Mouse (Mus musculus) hindbrain, postnatal 0 days (tissue): ENCODE data around the gene Mt4. TPM values are rescaled to one million over a fixed set of nuclear protein-coding genes. Genes with fewer than 3 reads are reported as not detected.
A peak's percentile ranks its signal among the peaks of the same experiment; 100 is the strongest.

ENCODE experiments used
- ATAC-seq: fragments of 200-750 bp; cut with Nextera tagmentation; 2 replicates; pipeline ENCODE4 v1.8.0; 2017; ENCODE audit warnings: mild to moderate bottlenecking, moderate TSS enrichment, moderate library complexity
- DNase-seq: peaks from one replicate; pipeline ENCODE4 v3.0.0-alpha.2; 2015; ENCODE audit warnings: low spot score
- H3K27ac ChIP-seq: fragments of 300-500 bp; sonication (generic); 2 replicates; pipeline ENCODE4 v1.5.1; 2014; ENCODE audit warnings: mild to moderate bottlenecking
- H3K27me3 ChIP-seq: fragments of 300-500 bp; sonication (generic); 2 replicates; pipeline ENCODE4 v1.6.1; 2014; ENCODE audit warnings: low read length, mixed read lengths; ENCODE audit not compliant: insufficient read depth
- H3K36me3 ChIP-seq: fragments of 300-500 bp; sonication (generic); 2 replicates; pipeline ENCODE4 v1.6.1; 2014; ENCODE audit warnings: low read length, mixed read lengths; ENCODE audit not compliant: insufficient read depth
- H3K4me1 ChIP-seq: fragments of 300-500 bp; sonication (generic); 2 replicates; pipeline ENCODE4 v1.6.1; 2014; ENCODE audit warnings: antibody characterized with exemption, low read length, mixed read lengths; ENCODE audit not compliant: insufficient read depth
- H3K4me2 ChIP-seq: fragments of 300-500 bp; sonication (generic); 2 replicates; pipeline ENCODE4 v1.6.1; 2014; ENCODE audit warnings: low read depth, mild to moderate bottlenecking, low read length, moderate library complexity, mixed read lengths
- H3K4me3 ChIP-seq: fragments of 300-500 bp; sonication (generic); 2 replicates; pipeline ENCODE4 v1.5.1; 2014; ENCODE audit warnings: low read length
- H3K9ac ChIP-seq: fragments of 300-500 bp; sonication (generic); replicated peaks from 2 replicates; pipeline ENCODE4 v1.6.1; 2014; ENCODE audit warnings: mild to moderate bottlenecking, low read length, moderate library complexity, mixed read lengths
- H3K9me3 ChIP-seq: fragments of 300-500 bp; sonication (generic); 2 replicates; pipeline ENCODE4 v1.6.1; 2016; ENCODE audit warnings: low read length, mixed read lengths
- CTCF ChIP-seq: IDR thresholded peaks from 2 replicates; pipeline ENCODE4 v1.5.1; 2016; ENCODE audit warnings: antibody characterized with exemption, control low read depth, low read depth
- WGBS: fragments of 180-500 bp; shearing (Covaris S2); extraction: QIAGEN DNeasy Blood & Tissue Kit; methylation state at CpG from one replicate; pipeline ENCODE4 v1.1.7; 2014; 5-methylcytosine and 5-hydroxymethylcytosine counted together
- polyA plus RNA-seq: library from polyadenylated mRNA; unstranded; fragments of >200 nt; fragmentation: Nextera tagmentation; extraction: Ambion mirVana; gene quantifications from 2 replicates; pipeline ENCODE4 v1.2.1, GENCODE M21; 2015
- total RNA-seq: library from RNA; depleted of rRNA; stranded (reverse); fragments of >200 nt; gene quantifications from 2 replicates; pipeline ENCODE4 v1.2.3, GENCODE M21; 2014

Mt4 gene
- total and polyA plus RNA-seq, 2 experiments from 2014 or later, result not detected

- Histone ChIP-seq H3K9me3 (no peaks in the 10 kb centered on the region), H3K4me1 (no peaks in the 10 kb centered on the region; the same call in 1 of the 2 replicates), H3K36me3 (no peaks in the 10 kb centered on the region), H3K27me3 (peaks cover 22% of the 10 kb centered on the region), H3K4me2 (no peak overlapping the region), H3K4me3 (no peak overlapping the region), H3K9ac (no peak overlapping the region), H3K27ac (no peak overlapping the region)
- no peak for ATAC-seq
- TF ChIP-seq CTCF, result no peak
- DNase-seq, result no peak
- WGBS, result 89% methylated on average over 5 of the region's 5 CpGs
These were observed 32.5 kb downstream of the Mt4 start for GRCm38 (mm10) chr8:94169547-94169946.

- H3K27me3 ChIP-seq, result peaks cover 27% of the 10 kb centered on the region
- no peak for ATAC-seq
- no peak for DNase-seq
- H3K9ac ChIP-seq, result no peak overlapping the region
- H3K4me3 ChIP-seq, result no peak overlapping the region
- H3K27ac ChIP-seq, result peak overlapping the region; percentile 62; the same call in 1 of the 2 replicates
- WGBS, result 32% methylated on average over 10 of the region's 10 CpGs
- TF ChIP-seq CTCF, result no peak
- H3K9me3 ChIP-seq, result no peaks in the 10 kb centered on the region
- no peaks in the 10 kb centered on the region; the same call in 1 of the 2 replicates for H3K4me1 ChIP-seq
- H3K36me3 ChIP-seq, result no peaks in the 10 kb centered on the region
- H3K4me2 ChIP-seq, result peak overlapping the region; percentile 89; the same call in 1 of the 2 replicates
These were observed 34.3 kb downstream of the Mt4 start for GRCm38 (mm10) chr8:94171321-94171755.

GRCm38 (mm10) chr8:94172075-94172808 lies 35.2 kb downstream of the Mt4 start, which contains the start of gene Mt2:
Gene Mt2, plus strand, starts transcription at chr8:94172664.
- ATAC-seq (peak; percentile 94), DNase-seq (peak; percentile 87)
- H3K36me3 ChIP-seq, result no peaks in the 10 kb centered on the region
- WGBS, result under 1% methylated on average over 55 of the region's 56 CpGs
- no peaks in the 10 kb centered on the region for H3K9me3 ChIP-seq
- H3K27me3 ChIP-seq, result peaks cover 27% of the 10 kb centered on the region
- no peaks in the 10 kb centered on the region; the same call in 1 of the 2 replicates for H3K4me1 ChIP-seq
- TF ChIP-seq CTCF, result no peak
- peak within 1 kb of the TSS; percentile 62 for H3K27ac ChIP-seq
- H3K4me2 ChIP-seq, result peak within 1 kb of the TSS; percentile 89
- peak within 1 kb of the TSS; percentile 49 for H3K9ac ChIP-seq
- H3K4me3 ChIP-seq, result peak within 1 kb of the TSS; percentile 42

GRCm38 (mm10) chr8:94172809-94173732 lies 36.1 kb downstream of the Mt4 start:
- H3K4me2 ChIP-seq, result peak overlapping the region; percentile 89
- peak overlapping the region; percentile 49 for H3K9ac ChIP-seq
- H3K36me3 ChIP-seq, result no peaks in the 10 kb centered on the region
- H3K4me1 ChIP-seq, result no peaks in the 10 kb centered on the region; the same call in 1 of the 2 replicates
- no peak for TF ChIP-seq CTCF
- no peak for DNase-seq
- 1% methylated on average over 39 of the region's 39 CpGs for WGBS
- ATAC-seq, result no peak
- peak overlapping the region; percentile 57 for H3K27ac ChIP-seq
- H3K4me3 ChIP-seq, result peak overlapping the region; percentile 42
- peaks cover 27% of the 10 kb centered on the region for H3K27me3 ChIP-seq
- H3K9me3 ChIP-seq, result no peaks in the 10 kb centered on the region

GRCm38 (mm10) chr8:94173848-94174403 lies 36.9 kb downstream of the Mt4 start:
- no peak overlapping the region for H3K27ac ChIP-seq
- H3K9ac ChIP-seq, result no peak overlapping the region
- TF ChIP-seq CTCF, result peak; percentile 16
- DNase-seq (no peak), ATAC-seq (no peak)
- H3K27me3 ChIP-seq, result peaks cover 27% of the 10 kb centered on the region
- H3K4me2 ChIP-seq, result peak overlapping the region; percentile 89
- 51% methylated on average over 11 of the region's 11 CpGs for WGBS
- H3K4me1 ChIP-seq, result no peaks in the 10 kb centered on the region; the same call in 1 of the 2 replicates
- H3K36me3 ChIP-seq, result no peaks in the 10 kb centered on the region
- H3K4me3 ChIP-seq, result no peak overlapping the region
- no peaks in the 10 kb centered on the region for H3K9me3 ChIP-seq

GRCm38 (mm10) chr8:94174619-94175213 lies 37.7 kb downstream of the Mt4 start:
- no peak overlapping the region for H3K9ac ChIP-seq
- no peak overlapping the region for H3K4me3 ChIP-seq
- no peak overlapping the region for H3K27ac ChIP-seq
- no peaks in the 10 kb centered on the region for H3K36me3 ChIP-seq
- ATAC-seq (no peak), DNase-seq (no peak)
- H3K9me3 ChIP-seq, result no peaks in the 10 kb centered on the region
- no peak overlapping the region for H3K4me2 ChIP-seq
- WGBS, result 37% methylated on average over 7 of the region's 7 CpGs
- no peak for TF ChIP-seq CTCF
- no peaks in the 10 kb centered on the region; the same call in 1 of the 2 replicates for H3K4me1 ChIP-seq
- H3K27me3 ChIP-seq, result peaks cover 29% of the 10 kb centered on the region
